Mouse (Mus musculus): ENCODE results near the gene Eepd1. TPM values are rescaled to one million over a fixed set of nuclear protein-coding genes. Genes with fewer than 3 reads are reported as not detected.

Gene Eepd1
- polyA plus RNA-seq, 1 experiment from 2014 or later: 20.1 TPM

DNA sequence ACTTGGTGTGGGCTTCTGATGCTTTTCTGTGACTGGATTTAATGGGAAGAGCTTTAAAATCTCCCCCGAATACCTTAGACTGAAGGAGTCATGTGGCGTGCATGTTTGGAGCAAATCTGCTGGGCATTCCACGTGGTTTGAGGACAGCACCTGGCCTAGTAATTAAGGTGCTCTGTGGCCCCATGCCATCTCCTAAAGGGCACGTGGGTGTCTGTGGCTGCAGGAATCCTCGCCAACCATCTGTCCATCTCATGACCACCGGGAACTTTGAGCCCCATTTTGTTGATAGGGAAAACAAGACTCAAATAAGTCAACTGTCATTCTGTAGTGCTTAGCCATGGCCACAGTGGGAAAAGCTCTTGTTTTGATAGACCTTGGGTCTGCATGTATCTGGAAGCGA is 39.5 kb downstream of the Eepd1 start:
- WGBS: 89% methylated on average over 7 of the region's 7 CpGs
- DNase-seq (ENCODE audit: low spot score): no peak
- Histone ChIP-seq H3K36me3 (replicated peaks) (no peaks in the 10 kb centered on the region), H3K4me3 (no peak overlapping the region), H3K27me3 (replicated peaks; ENCODE audit: low read depth, poor library complexity, severe bottlenecking) (no peaks in the 10 kb centered on the region), H3K4me1 (peaks cover 49% of the 10 kb centered on the region), H3K9me3 (no peaks in the 10 kb centered on the region), H3K27ac (replicated peaks) (no peak overlapping the region)

DNA sequence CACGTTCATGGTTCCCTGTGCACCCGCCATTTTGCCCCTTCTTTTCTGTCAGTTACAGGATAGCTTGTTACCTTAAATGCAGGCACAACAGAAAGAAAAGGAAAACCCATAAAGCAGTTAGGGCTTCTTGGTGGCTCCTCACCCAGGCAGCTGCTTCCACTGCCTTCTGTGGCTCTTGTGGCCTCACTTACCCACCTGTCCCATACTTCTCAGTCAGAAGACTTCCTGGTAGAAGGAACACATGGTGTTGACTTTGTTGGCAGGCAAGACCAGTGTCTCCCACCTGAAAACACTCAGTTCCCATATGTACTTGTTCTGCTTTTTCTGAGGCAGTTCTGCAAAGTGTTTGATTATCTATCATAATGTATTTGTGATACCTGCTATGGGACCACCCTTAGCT is 40.5 kb downstream of the Eepd1 start:
- no peak for DNase-seq (ENCODE audit: low spot score)
- Histone ChIP-seq H3K4me1 (peaks cover 55% of the 10 kb centered on the region), H3K9me3 (no peaks in the 10 kb centered on the region), H3K36me3 (replicated peaks) (no peaks in the 10 kb centered on the region), H3K27ac (replicated peaks) (no peak overlapping the region), H3K4me3 (no peak overlapping the region), H3K27me3 (replicated peaks; ENCODE audit: low read depth, poor library complexity, severe bottlenecking) (no peaks in the 10 kb centered on the region)
- WGBS: 89% methylated on average over 2 of the region's 2 CpGs

DNA sequence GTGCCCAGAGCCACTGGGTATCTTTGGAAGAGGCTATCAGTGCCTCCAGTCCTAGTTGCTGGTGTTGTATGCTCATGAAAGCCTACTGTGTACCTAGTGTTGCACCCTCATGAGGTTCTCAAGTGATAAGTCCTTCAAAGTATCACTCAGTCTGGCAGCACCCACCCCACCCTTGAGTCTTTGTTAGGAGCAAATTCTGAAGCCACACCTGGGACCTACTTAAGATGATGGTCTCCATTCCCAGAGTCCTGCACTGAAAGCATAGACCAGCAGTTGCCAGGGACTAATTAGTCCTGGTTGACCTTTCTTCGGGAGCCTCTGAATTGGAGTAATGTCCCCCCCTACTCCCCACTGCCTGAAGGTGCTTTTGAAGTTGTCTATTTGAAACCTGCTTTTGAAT is 45.2 kb downstream of the Eepd1 start:
- DNase-seq (ENCODE audit: low spot score): no peak
- Histone ChIP-seq H3K4me1 (peaks cover 29% of the 10 kb centered on the region), H3K4me3 (no peak overlapping the region), H3K27me3 (replicated peaks; ENCODE audit: low read depth, poor library complexity, severe bottlenecking) (no peaks in the 10 kb centered on the region), H3K27ac (replicated peaks) (peak overlapping the region; percentile 78), H3K9me3 (no peaks in the 10 kb centered on the region), H3K36me3 (replicated peaks) (no peaks in the 10 kb centered on the region)
- WGBS: 28% methylated on average over 1 of the region's 1 CpGs

DNA sequence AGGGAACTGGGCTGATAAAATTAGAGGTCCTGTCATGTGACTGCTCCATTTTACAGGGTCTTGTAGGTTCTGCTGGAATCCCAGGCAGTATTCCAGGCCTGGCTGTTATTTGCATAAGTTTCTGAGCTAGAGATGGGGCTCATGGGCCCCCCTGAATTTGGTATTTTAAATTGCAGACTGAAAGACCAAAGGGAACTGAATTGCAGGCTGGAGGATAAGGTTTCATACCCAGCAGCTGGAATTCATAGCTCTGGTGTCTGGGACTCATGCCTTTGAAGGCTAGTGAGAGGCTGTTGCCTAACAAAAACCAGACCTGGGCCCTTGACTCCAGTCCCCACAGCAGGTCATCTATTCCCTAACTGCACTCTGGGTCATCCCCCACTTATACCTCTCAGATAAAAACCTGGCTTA is 45.6 kb downstream of the Eepd1 start:
- Histone ChIP-seq H3K9me3 (no peaks in the 10 kb centered on the region), H3K27me3 (replicated peaks; ENCODE audit: low read depth, poor library complexity, severe bottlenecking) (no peaks in the 10 kb centered on the region), H3K4me3 (no peak overlapping the region), H3K36me3 (replicated peaks) (no peaks in the 10 kb centered on the region), H3K27ac (replicated peaks) (peak overlapping the region; percentile 78), H3K4me1 (peaks cover 31% of the 10 kb centered on the region)
- peak; percentile 80 for DNase-seq (ENCODE audit: low spot score)

DNA sequence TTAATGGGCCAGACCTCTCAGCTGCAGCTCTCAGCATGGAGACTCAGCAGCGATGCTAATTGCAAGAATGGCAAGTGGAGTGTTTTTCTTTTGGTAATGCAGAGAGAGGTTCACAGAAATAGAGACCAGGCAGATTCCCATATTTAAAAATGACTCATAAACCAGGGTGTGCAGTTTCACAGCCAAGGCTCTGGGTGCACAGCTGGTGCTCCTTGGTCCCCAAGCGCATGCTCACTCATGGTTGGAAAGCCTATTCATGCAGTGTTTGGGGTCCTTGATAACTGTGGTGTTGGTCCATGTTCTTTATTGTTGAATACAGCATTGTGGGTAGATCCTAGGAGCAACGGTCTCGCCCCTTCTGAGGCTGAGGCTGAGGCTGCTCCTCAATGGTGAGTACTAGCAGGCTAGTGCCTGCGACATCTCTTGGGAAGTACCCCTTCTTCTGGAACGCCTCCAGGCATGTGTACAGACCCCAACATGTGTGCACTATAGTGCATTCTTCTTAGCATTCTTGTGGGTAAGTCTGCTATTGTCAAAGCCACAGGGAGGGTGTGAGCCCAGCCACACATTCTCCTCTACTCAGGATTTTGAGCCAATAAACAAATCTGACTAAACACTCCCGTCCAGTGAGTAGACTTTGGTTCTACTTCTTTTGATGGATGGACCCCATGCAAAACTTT is 46.2 kb downstream of the Eepd1 start:
- Histone ChIP-seq H3K4me3 (no peak overlapping the region), H3K9me3 (no peaks in the 10 kb centered on the region), H3K36me3 (replicated peaks) (no peaks in the 10 kb centered on the region), H3K27ac (replicated peaks) (peak overlapping the region; percentile 74), H3K27me3 (replicated peaks; ENCODE audit: low read depth, poor library complexity, severe bottlenecking) (no peaks in the 10 kb centered on the region), H3K4me1 (peaks cover 32% of the 10 kb centered on the region)
- 66% methylated on average over 7 of the region's 7 CpGs for WGBS
- DNase-seq (ENCODE audit: low spot score): no peak

DNA sequence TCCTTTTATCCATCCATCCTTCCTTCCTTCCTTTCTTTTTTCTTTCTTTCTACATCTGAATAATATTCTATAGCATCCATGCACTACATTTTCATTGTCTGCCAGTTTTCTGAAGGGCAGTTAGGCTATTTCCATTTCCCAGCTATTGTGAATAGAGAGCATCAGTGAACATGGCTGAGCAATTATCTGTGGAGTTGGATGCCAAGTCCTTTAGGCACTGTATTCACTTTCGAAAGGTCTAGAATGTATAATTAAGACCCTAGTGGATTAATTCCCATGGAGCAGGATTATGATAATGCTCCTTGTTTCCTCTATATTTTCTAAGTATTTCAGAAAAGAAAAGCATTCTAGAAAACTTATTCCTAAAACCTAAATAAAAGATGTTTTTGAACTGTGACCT is 50.3 kb downstream of the Eepd1 start:
- no peak overlapping the region for H3K4me3 ChIP-seq
- DNase-seq (ENCODE audit: low spot score): no peak
- H3K27me3 ChIP-seq (replicated peaks; ENCODE audit: low read depth, poor library complexity, severe bottlenecking): no peaks in the 10 kb centered on the region
- H3K9me3 ChIP-seq: no peaks in the 10 kb centered on the region
- no peaks in the 10 kb centered on the region for H3K36me3 ChIP-seq (replicated peaks)
- peaks cover 19% of the 10 kb centered on the region for H3K4me1 ChIP-seq
- 76% methylated on average over 1 of the region's 1 CpGs for WGBS
- H3K27ac ChIP-seq (replicated peaks): no peak overlapping the region

DNA sequence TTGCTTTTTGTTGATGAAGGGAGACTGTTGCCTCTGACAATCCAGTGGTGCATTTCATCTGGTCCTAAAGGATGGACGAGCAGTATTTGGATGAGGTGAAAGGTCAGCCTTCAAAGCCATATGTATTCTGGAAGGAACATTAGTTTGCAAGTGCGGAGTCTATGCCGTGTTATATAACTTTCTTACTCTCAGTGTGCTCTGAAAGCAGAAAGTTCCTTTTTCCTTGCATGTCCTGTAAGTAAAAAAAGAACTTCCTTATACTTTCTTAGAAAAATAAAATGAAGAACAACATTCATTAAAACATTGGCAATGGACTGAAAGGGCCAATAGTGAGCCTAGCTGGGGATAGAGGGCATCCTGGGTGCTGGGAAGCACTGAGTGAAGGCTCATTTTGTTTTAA is 50.8 kb downstream of the Eepd1 start:
- WGBS: 57% methylated on average over 3 of the region's 3 CpGs
- Histone ChIP-seq H3K27ac (replicated peaks) (no peak overlapping the region), H3K36me3 (replicated peaks) (no peaks in the 10 kb centered on the region), H3K27me3 (replicated peaks; ENCODE audit: low read depth, poor library complexity, severe bottlenecking) (no peaks in the 10 kb centered on the region), H3K4me3 (no peak overlapping the region), H3K9me3 (no peaks in the 10 kb centered on the region), H3K4me1 (peaks cover 14% of the 10 kb centered on the region)
- DNase-seq (ENCODE audit: low spot score): no peak

DNA sequence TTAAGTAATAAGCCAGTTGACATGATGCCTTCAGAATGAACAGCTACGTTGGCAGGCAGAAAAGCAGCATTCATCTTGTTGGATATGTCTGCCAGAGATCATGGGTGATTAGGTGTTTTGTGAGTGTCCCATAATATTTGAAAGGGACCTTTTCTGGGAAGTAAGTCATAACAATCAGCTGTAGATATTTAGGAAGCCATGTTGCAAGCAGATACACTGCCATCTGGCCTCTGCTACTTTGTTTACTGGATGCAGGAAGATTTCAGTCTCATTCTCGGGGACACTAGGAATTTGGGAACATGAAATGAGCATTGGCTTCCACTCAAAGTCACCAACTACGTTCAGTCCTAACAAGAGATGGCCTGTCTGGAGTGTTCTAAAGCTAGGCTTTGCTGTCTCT is 54.1 kb downstream of the Eepd1 start:
- Histone ChIP-seq H3K27ac (replicated peaks) (no peak overlapping the region), H3K36me3 (replicated peaks) (no peaks in the 10 kb centered on the region), H3K4me3 (no peak overlapping the region), H3K4me1 (0 out of 2 replicates have a peak, but pooled peaks cover 3% of the 10 kb centered on the region), H3K9me3 (no peaks in the 10 kb centered on the region), H3K27me3 (replicated peaks; ENCODE audit: low read depth, poor library complexity, severe bottlenecking) (no peaks in the 10 kb centered on the region)
- 84% methylated on average over 3 of the region's 3 CpGs for WGBS
- no peak for DNase-seq (ENCODE audit: low spot score)

DNA sequence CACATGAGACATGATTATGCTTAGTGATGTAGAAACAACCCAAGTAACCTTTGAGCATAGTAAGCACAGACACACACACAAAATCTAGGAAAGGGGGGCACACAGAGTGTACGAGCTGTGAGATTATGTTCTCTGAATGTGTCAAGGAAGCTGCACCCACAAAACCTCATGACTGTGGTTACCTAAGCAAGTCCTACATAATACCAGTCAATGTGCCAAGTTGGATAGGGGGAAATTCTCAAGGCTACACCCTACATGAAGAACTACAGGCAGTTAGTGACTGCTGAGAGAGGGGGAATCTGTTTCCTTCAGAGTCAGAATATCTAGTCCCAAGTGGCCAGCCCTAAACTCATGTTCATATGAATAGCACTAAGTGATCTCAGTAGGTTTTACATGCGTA is 58.1 kb downstream of the Eepd1 start:
- Histone ChIP-seq H3K4me1 (no peaks in the 10 kb centered on the region), H3K27me3 (replicated peaks; ENCODE audit: low read depth, poor library complexity, severe bottlenecking) (no peaks in the 10 kb centered on the region), H3K36me3 (replicated peaks) (no peaks in the 10 kb centered on the region), H3K27ac (replicated peaks) (no peak overlapping the region), H3K9me3 (no peaks in the 10 kb centered on the region), H3K4me3 (no peak overlapping the region)
- WGBS: 90% methylated on average over 2 of the region's 2 CpGs
- DNase-seq (ENCODE audit: low spot score): no peak

DNA sequence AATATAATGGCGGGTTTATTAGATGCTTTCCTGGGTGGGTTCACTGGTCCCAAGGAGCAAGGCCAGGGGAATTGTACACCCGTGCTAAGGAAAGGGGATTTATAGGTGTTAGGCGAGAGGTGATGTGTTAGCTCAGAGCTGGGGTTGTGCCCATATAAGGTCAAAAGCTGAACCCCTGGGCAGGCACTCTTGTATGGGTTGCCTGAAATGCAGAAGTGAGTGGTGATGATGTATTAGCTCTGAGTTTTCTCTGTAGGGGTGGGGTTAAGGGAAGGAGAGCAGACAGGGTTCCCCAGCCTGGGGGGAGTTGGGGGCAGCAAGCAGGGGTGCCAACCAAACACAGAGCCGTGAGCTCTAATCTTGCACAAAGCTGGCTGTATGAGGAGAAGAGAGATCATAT is 60.0 kb downstream of the Eepd1 start:
- WGBS: 81% methylated on average over 4 of the region's 4 CpGs
- DNase-seq (ENCODE audit: low spot score): no peak
- H3K27ac ChIP-seq (replicated peaks): no peak overlapping the region
- H3K27me3 ChIP-seq (replicated peaks; ENCODE audit: low read depth, poor library complexity, severe bottlenecking): no peaks in the 10 kb centered on the region
- peaks cover 8% of the 10 kb centered on the region; the same call in 1 of the 2 replicates for H3K4me1 ChIP-seq
- no peaks in the 10 kb centered on the region for H3K36me3 ChIP-seq (replicated peaks)
- H3K4me3 ChIP-seq: no peak overlapping the region
- no peaks in the 10 kb centered on the region for H3K9me3 ChIP-seq

DNA sequence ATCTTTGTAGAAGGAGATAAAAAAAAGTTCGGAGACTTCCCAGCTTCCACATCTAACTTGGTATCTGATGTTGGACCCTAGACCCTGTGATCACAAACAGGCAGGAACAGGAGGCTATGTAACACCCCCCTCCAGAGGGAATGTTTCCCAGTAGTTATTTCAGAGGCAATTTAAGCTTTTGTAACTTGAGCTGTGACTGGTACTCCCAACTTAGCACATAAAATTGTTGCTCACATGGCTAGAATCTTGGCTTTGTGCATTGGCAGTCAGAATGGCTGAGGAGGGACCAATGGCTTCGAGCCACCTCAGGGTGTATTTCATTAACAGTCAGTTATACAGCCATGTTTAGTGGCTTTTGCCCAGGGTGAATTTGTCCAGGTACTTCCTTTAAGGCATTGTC is 63.9 kb downstream of the Eepd1 start:
- H3K36me3 ChIP-seq (replicated peaks): no peaks in the 10 kb centered on the region

DNA sequence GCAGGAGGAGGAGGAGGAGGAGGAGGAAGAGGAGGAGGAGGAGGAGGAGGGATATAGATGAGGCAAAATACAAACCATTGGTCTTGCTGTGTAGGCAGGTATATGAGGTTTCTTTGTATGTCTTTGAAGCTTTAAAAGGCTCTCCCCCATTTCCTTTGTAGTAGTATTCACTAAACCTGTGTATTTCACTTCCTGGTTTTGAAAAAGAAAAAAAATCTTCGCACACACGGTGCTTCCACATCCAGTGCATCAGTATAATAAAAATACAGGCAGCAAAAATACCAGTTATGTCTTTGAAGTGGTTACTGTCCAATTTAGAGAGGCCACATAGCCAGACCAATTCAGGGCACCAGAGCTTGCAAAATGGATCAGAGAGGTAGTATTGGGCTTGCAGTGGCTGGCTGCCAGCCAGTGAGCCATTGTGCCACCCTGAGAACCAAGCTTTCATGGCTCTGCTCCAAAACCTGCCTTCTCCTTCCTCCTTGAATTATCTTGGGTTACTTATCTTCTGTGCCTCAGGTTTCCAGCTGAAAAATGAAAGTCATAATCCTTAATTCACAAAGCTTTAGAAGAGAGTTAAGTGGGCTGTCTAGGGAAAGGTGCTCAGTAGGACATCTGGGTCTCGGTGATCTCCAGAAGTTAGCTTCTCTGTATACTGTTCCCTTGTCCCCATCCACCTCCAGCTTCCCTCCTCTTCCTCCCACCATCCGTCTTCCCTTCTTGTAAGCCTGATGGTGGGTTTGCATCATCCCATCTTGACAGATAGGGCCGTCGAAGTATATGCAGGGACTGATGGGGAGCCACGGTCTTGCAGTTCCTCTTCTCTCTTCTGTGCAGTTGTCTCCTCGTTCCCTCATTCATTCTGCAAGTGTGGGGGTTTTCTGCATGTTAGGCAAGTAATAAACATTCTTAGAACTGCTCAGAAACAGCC is 68.0 kb downstream of the Eepd1 start:
- no peaks in the 10 kb centered on the region for H3K9me3 ChIP-seq
- no peak for DNase-seq (ENCODE audit: low spot score)
- no peak overlapping the region for H3K27ac ChIP-seq (replicated peaks)
- peaks cover 8% of the 10 kb centered on the region; the same call in 1 of the 2 replicates for H3K4me1 ChIP-seq
- no peaks in the 10 kb centered on the region for H3K27me3 ChIP-seq (replicated peaks; ENCODE audit: low read depth, poor library complexity, severe bottlenecking)
- H3K4me3 ChIP-seq: no peak overlapping the region
- H3K36me3 ChIP-seq (replicated peaks): no peaks in the 10 kb centered on the region
- WGBS: 88% methylated on average over 8 of the region's 8 CpGs

More for the DNA sequence above, 63.9 kb downstream of the Eepd1 start:
- no peak for DNase-seq (ENCODE audit: low spot score)
- WGBS: 83% methylated on average over 2 of the region's 2 CpGs
- Histone ChIP-seq H3K27me3 (replicated peaks; ENCODE audit: low read depth, poor library complexity, severe bottlenecking) (no peaks in the 10 kb centered on the region), H3K27ac (replicated peaks) (no peak overlapping the region), H3K4me1 (peaks cover 8% of the 10 kb centered on the region; the same call in 1 of the 2 replicates), H3K9me3 (no peaks in the 10 kb centered on the region), H3K4me3 (no peak overlapping the region)

DNA sequence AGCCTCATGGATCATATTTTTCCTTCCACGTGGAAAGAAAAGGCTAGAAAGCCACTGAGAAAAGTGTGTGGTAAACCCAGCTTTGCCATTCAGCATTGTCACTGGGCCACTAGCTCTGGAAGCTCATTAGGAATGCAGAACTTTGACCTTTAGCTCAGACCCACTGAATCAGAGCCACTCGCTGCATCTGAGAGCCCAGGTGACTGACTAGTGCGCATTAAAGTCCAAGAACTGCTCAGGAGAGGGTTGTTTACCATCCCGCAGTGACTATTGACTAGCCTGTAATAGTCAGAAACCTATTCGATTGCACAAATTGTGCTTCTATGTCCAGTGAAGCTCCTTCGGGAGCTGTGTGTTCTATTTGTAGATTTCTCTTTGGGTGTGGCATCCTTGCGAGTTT is 68.8 kb downstream of the Eepd1 start:
- Histone ChIP-seq H3K9me3 (no peaks in the 10 kb centered on the region), H3K36me3 (replicated peaks) (no peaks in the 10 kb centered on the region), H3K4me1 (peaks cover 3% of the 10 kb centered on the region; the same call in 1 of the 2 replicates), H3K27me3 (replicated peaks; ENCODE audit: low read depth, poor library complexity, severe bottlenecking) (no peaks in the 10 kb centered on the region), H3K27ac (replicated peaks) (no peak overlapping the region), H3K4me3 (no peak overlapping the region)
- no peak for DNase-seq (ENCODE audit: low spot score)
- 88% methylated on average over 7 of the region's 7 CpGs for WGBS
